Mouse (Mus musculus) hindbrain, embryonic 13.5 days (tissue): ENCODE results near the gene Tenm2. TPM values are rescaled to one million over a fixed set of nuclear protein-coding genes. Genes with fewer than 3 reads are reported as not detected.

Experiments used
- ATAC-seq: fragments of 200-750 bp; cut with Nextera tagmentation; 2 replicates; pipeline ENCODE4 v1.8.0; 2017; ENCODE audit warnings: moderate TSS enrichment; ENCODE audit not compliant: low FRiP score
- H3K27ac ChIP-seq: fragments of 300-500 bp; sonication (generic); 2 replicates; pipeline ENCODE4 v1.5.1; 2015; ENCODE audit warnings: inconsistent platforms, mild to moderate bottlenecking, moderate library complexity
- H3K27me3 ChIP-seq: fragments of 300-500 bp; sonication (generic); 2 replicates; pipeline ENCODE4 v1.6.1; 2015; ENCODE audit warnings: mild to moderate bottlenecking, inconsistent platforms
- H3K36me3 ChIP-seq: fragments of 300-500 bp; sonication (generic); 2 replicates; pipeline ENCODE4 v1.6.1; 2015; ENCODE audit warnings: mild to moderate bottlenecking, inconsistent platforms
- H3K4me1 ChIP-seq: fragments of 300-500 bp; sonication (generic); replicated peaks from 2 replicates; pipeline ENCODE4 v1.6.1; 2015; ENCODE audit warnings: inconsistent platforms
- H3K4me2 ChIP-seq: fragments of 300-500 bp; sonication (generic); 2 replicates; pipeline ENCODE4 v1.6.1; 2015; ENCODE audit warnings: inconsistent platforms, mild to moderate bottlenecking, moderate library complexity
- H3K4me3 ChIP-seq: fragments of 300-500 bp; sonication (generic); 2 replicates; pipeline ENCODE4 v1.5.1; 2015; ENCODE audit warnings: mild to moderate bottlenecking, inconsistent platforms
- H3K9ac ChIP-seq: fragments of 300-500 bp; sonication (generic); 2 replicates; pipeline ENCODE4 v1.6.1; 2015; ENCODE audit warnings: mild to moderate bottlenecking, inconsistent platforms
- H3K9me3 ChIP-seq: fragments of 300-500 bp; sonication (generic); 2 replicates; pipeline ENCODE4 v1.6.1; 2016; ENCODE audit warnings: inconsistent platforms
- WGBS: fragments of 180-500 bp; shearing (Covaris S2); methylation state at CpG from one replicate; pipeline ENCODE4 v1.1.7; 2015; 5-methylcytosine and 5-hydroxymethylcytosine counted together
- polyA plus RNA-seq: library from polyadenylated mRNA; unstranded; fragments of >200 nt; fragmentation: Nextera tagmentation; extraction: Ambion mirVana; gene quantifications from 2 replicates; pipeline ENCODE4 v1.2.1, GENCODE M21; 2015

Gene Tenm2
- polyA plus RNA-seq, 1 experiment from 2014 or later: 29.4 TPM

- no peak for ATAC-seq
- H3K9ac ChIP-seq: no peak overlapping the region
- no peaks in the 10 kb centered on the region for H3K27me3 ChIP-seq
- no peak overlapping the region for H3K4me2 ChIP-seq
- no peak overlapping the region for H3K27ac ChIP-seq
- no peaks in the 10 kb centered on the region for H3K9me3 ChIP-seq
- H3K4me1 ChIP-seq: peaks cover 19% of the 10 kb centered on the region
- no peaks in the 10 kb centered on the region for H3K36me3 ChIP-seq
- no peak overlapping the region for H3K4me3 ChIP-seq
- 46% methylated on average over 7 of the region's 7 CpGs for WGBS
Measured at GRCm38 (mm10) chr11:36420047-36420446, 815.7 kb downstream of the Tenm2 start.

GRCm38 (mm10) chr11:36415244-36415643 lies 820.5 kb downstream of the Tenm2 start:
- 48% methylated on average over 7 of the region's 7 CpGs for WGBS
- Histone ChIP-seq H3K9ac (no peak overlapping the region), H3K4me2 (no peak overlapping the region), H3K36me3 (no peaks in the 10 kb centered on the region), H3K4me1 (peaks cover 51% of the 10 kb centered on the region), H3K4me3 (no peak overlapping the region), H3K27ac (0 out of 2 replicates have a peak overlapping the region, but pooled peaks have one; percentile 18), H3K27me3 (no peaks in the 10 kb centered on the region), H3K9me3 (no peaks in the 10 kb centered on the region)
- ATAC-seq: no peak

DNA sequence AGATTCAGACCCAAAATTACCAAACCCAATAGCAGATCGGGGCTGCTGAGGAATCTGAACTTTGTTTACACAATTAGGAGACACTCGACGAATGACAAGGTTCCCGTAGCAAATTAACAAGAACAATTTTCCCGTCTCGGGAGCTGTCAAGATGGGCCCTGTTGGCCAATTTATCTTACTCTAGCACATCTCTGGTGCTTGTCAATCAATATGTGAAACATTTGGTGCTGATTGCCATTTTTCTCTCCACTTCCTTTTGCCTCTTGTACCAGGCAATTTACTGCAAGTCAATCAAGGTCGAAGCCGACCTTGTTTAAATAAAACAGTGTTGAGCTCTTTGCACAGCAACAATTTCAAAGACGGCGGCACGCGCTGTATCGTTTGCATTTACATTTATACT lies 824.9 kb downstream of the Tenm2 start:
- Histone ChIP-seq H3K36me3 (no peaks in the 10 kb centered on the region), H3K27ac (no peak overlapping the region), H3K4me1 (peaks cover 43% of the 10 kb centered on the region), H3K27me3 (no peaks in the 10 kb centered on the region), H3K9me3 (no peaks in the 10 kb centered on the region), H3K4me2 (no peak overlapping the region), H3K4me3 (no peak overlapping the region), H3K9ac (no peak overlapping the region)
- ATAC-seq: no peak
- WGBS: 49% methylated on average over 13 of the region's 13 CpGs

- Histone ChIP-seq H3K4me1 (peaks cover 15% of the 10 kb centered on the region), H3K36me3 (no peaks in the 10 kb centered on the region), H3K4me3 (no peak overlapping the region), H3K4me2 (no peak overlapping the region), H3K27me3 (no peaks in the 10 kb centered on the region), H3K9ac (no peak overlapping the region), H3K9me3 (no peaks in the 10 kb centered on the region), H3K27ac (peak overlapping the region; percentile 44; the same call in 1 of the 2 replicates)
- 37% methylated on average over 12 of the region's 12 CpGs for WGBS
- no peak for ATAC-seq
Measured at GRCm38 (mm10) chr11:36395803-36396710, 839.7 kb downstream of the Tenm2 start.

DNA sequence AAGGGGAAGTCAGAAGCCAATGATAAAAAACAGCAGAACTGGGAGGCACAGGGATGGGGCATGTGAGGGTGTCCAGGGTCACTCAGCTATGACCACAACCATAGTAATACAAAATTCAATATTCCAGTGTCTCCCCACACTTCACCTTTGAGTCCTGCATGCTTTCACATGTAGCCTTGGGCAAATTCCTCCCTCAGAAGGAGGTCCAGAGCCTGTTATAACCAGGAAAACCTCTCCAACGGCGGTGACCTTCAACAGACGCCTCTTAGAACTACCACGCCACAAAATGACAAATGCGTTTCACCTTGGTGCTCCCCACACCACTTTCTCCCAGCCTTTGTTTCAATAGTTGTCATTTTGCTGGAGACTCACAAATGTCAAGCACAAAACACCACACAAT lies 851.1 kb downstream of the Tenm2 start:
- H3K4me2 ChIP-seq: no peak overlapping the region
- ATAC-seq: no peak
- H3K27me3 ChIP-seq: no peaks in the 10 kb centered on the region
- no peak overlapping the region for H3K9ac ChIP-seq
- 90% methylated on average over 5 of the region's 5 CpGs for WGBS
- 0 out of 2 replicates have a peak, but pooled peaks cover 12% of the 10 kb centered on the region for H3K4me1 ChIP-seq
- H3K9me3 ChIP-seq: no peaks in the 10 kb centered on the region
- H3K4me3 ChIP-seq: no peak overlapping the region
- H3K27ac ChIP-seq: no peak overlapping the region; the same call in 1 of the 2 replicates
- H3K36me3 ChIP-seq: no peaks in the 10 kb centered on the region; the same call in 1 of the 2 replicates

- Histone ChIP-seq H3K4me2 (no peak overlapping the region), H3K4me1 (0 out of 2 replicates have a peak, but pooled peaks cover 5% of the 10 kb centered on the region), H3K9ac (no peak overlapping the region), H3K4me3 (no peak overlapping the region), H3K27ac (no peak overlapping the region), H3K27me3 (no peaks in the 10 kb centered on the region), H3K36me3 (no peaks in the 10 kb centered on the region), H3K9me3 (no peaks in the 10 kb centered on the region)
- no peak for ATAC-seq
- WGBS: 93% methylated on average over 7 of the region's 7 CpGs
Measured at GRCm38 (mm10) chr11:36371814-36372213, 864.0 kb downstream of the Tenm2 start.

GRCm38 (mm10) chr11:36365067-36365466 lies 870.7 kb downstream of the Tenm2 start:
- Histone ChIP-seq H3K4me1 (peaks cover 11% of the 10 kb centered on the region; the same call in 1 of the 2 replicates), H3K4me2 (no peak overlapping the region), H3K36me3 (no peaks in the 10 kb centered on the region), H3K9me3 (no peaks in the 10 kb centered on the region), H3K4me3 (no peak overlapping the region), H3K9ac (no peak overlapping the region), H3K27ac (no peak overlapping the region), H3K27me3 (no peaks in the 10 kb centered on the region)
- WGBS: 95% methylated on average over 5 of the region's 5 CpGs
- ATAC-seq: no peak

GRCm38 (mm10) chr11:36364441-36364840 lies 871.3 kb downstream of the Tenm2 start:
- no peaks in the 10 kb centered on the region for H3K36me3 ChIP-seq
- no peak overlapping the region for H3K4me2 ChIP-seq
- no peak overlapping the region for H3K4me3 ChIP-seq
- H3K9ac ChIP-seq: no peak overlapping the region
- H3K27ac ChIP-seq: no peak overlapping the region
- ATAC-seq: no peak
- H3K9me3 ChIP-seq: no peaks in the 10 kb centered on the region
- H3K27me3 ChIP-seq: no peaks in the 10 kb centered on the region
- H3K4me1 ChIP-seq: peaks cover 7% of the 10 kb centered on the region; the same call in 1 of the 2 replicates
- 73% methylated on average over 9 of the region's 9 CpGs for WGBS

DNA sequence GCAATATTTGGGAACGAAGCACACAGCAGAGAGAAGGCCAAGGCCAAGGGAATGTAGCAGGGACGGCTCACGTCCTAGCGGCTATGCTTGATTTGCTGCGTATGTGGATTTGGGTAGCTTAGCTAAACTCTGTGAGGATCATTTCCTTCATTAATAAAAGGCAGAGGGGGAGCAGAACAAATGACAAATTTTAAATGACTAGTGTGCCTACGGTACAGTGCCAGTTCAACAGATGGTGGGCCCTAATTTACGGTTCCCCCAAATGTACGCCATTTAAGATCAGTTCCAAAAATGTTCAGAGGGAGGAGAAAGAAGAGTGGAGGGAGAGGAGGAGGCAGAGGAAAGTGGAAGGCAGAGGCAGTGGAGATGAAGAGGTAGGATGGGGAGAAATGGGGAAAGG lies 873.2 kb downstream of the Tenm2 start:
- Histone ChIP-seq H3K4me2 (no peak overlapping the region), H3K36me3 (no peaks in the 10 kb centered on the region), H3K9me3 (no peaks in the 10 kb centered on the region), H3K27me3 (no peaks in the 10 kb centered on the region), H3K4me3 (no peak overlapping the region), H3K27ac (no peak overlapping the region), H3K9ac (no peak overlapping the region), H3K4me1 (peaks cover 7% of the 10 kb centered on the region; the same call in 1 of the 2 replicates)
- ATAC-seq: no peak
- WGBS: 87% methylated on average over 8 of the region's 8 CpGs

DNA sequence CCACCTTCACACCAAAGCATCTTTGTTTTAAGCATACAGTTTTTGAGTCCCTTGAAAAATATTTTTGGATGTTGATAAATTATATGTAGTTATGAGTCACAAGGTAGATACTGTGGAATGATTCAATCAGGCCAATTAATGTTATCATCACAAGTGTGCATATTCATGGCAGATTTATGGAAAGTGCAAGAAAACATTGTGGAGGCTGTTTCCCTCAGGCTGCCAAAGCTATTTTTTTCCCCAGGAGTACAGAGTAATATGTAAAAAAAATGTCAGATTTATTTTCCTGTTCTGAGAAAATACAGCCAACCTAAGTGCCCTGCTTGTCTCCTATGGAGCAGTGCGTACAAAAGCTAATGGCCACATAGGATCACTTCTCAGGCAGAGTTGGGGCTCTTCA lies 882.5 kb downstream of the Tenm2 start:
- no peak for ATAC-seq
- Histone ChIP-seq H3K4me3 (no peak overlapping the region), H3K27ac (no peak overlapping the region), H3K9ac (no peak overlapping the region), H3K36me3 (no peaks in the 10 kb centered on the region), H3K9me3 (no peaks in the 10 kb centered on the region), H3K4me1 (peaks cover 7% of the 10 kb centered on the region), H3K4me2 (no peak overlapping the region), H3K27me3 (no peaks in the 10 kb centered on the region)
- WGBS: 90% methylated on average over 1 of the region's 1 CpGs

DNA sequence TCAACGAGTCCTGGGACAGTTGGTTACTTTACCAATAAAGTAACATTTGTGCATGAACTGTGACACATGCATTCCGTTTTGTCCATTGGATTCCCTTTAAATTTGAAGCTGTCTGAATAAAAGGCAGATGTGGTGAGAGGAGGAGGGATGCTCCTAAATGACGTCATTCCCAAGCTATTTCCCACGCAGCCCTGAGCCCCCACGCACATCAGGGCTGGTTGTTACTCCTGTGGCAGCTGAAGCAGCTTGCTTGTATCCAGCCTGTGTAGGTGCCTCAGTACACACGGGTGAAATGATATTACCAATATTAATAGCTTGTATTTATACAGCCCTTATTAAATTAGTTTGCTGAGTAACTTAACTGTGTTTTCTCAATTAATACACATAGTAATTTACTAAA lies 884.0 kb downstream of the Tenm2 start:
- Histone ChIP-seq H3K9ac (no peak overlapping the region), H3K4me3 (no peak overlapping the region), H3K27ac (no peak overlapping the region), H3K27me3 (no peaks in the 10 kb centered on the region), H3K9me3 (no peaks in the 10 kb centered on the region), H3K4me2 (no peak overlapping the region), H3K4me1 (peaks cover 7% of the 10 kb centered on the region), H3K36me3 (no peaks in the 10 kb centered on the region)
- 62% methylated on average over 6 of the region's 6 CpGs for WGBS
- no peak for ATAC-seq

DNA sequence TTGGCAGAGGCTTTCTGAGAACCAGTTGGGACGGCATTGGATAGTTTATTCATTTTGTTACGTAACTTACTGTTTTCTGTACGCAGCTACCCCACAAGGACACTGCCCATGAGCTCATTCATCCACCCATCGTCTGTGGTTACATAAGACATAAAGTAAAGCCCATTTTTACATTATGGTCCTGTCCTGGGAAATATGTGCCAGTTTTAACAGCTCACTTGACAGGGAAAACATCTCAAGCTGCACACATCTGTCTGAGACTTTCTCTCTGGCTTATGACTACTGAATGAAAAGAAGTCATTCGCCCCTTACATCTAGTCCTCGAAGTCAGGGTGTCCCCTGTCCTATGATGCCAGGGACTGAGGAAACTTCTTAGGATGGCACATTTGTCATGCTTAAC lies 884.4 kb downstream of the Tenm2 start:
- Histone ChIP-seq H3K27me3 (no peaks in the 10 kb centered on the region), H3K4me1 (peaks cover 7% of the 10 kb centered on the region), H3K9me3 (no peaks in the 10 kb centered on the region), H3K4me2 (no peak overlapping the region), H3K27ac (no peak overlapping the region), H3K9ac (no peak overlapping the region), H3K4me3 (no peak overlapping the region), H3K36me3 (no peaks in the 10 kb centered on the region)
- 91% methylated on average over 6 of the region's 6 CpGs for WGBS
- ATAC-seq: no peak

GRCm38 (mm10) chr11:36350264-36350663 lies 885.5 kb downstream of the Tenm2 start:
- Histone ChIP-seq H3K9ac (no peak overlapping the region), H3K4me2 (no peak overlapping the region), H3K4me3 (no peak overlapping the region), H3K27me3 (no peaks in the 10 kb centered on the region), H3K27ac (no peak overlapping the region), H3K9me3 (no peaks in the 10 kb centered on the region), H3K36me3 (no peaks in the 10 kb centered on the region), H3K4me1 (peaks cover 7% of the 10 kb centered on the region)
- ATAC-seq: 0 out of 2 replicates have a peak, but pooled peaks have one; percentile 46
- 73% methylated on average over 1 of the region's 1 CpGs for WGBS
